Mouse (Mus musculus) heart, embryonic 14.5 days (tissue): ENCODE data around the gene Jagn1. TPM values are rescaled to one million over a fixed set of nuclear protein-coding genes. Genes with fewer than 3 reads are reported as not detected.

ENCODE experiments used
- ATAC-seq: fragments of 200-750 bp; cut with Nextera tagmentation; 2 replicates; pipeline ENCODE4 v1.8.0; 2017; ENCODE audit warnings: low read depth, moderate TSS enrichment; ENCODE audit not compliant: insufficient number of reproducible peaks, insufficient read depth, low FRiP score
- H3K27ac ChIP-seq, 2 experiments: fragments of 200-500 bp in 1 of 2; fragments of 300-500 bp in 1 of 2; sonication (generic) in 1 of 2; replicated peaks in 1 of 2; 2 replicates each; pipeline ENCODE4 v1.5.1; 2012 to 2014; ENCODE audit warnings: low read depth in 2 of 2, low read length in 2 of 2, control low read depth in 1 of 2, mild to moderate bottlenecking in 1 of 2, mixed read lengths in 1 of 2; ENCODE audit not compliant: control insufficient read depth in 1 of 2, insufficient read depth in 1 of 2
- H3K27me3 ChIP-seq: fragments of 300-500 bp; sonication (generic); 2 replicates; pipeline ENCODE4 v1.6.1; 2014; ENCODE audit warnings: mild to moderate bottlenecking, low read length, control low read depth; ENCODE audit not compliant: control insufficient read depth, insufficient read depth
- H3K36me3 ChIP-seq: fragments of 300-500 bp; sonication (generic); 2 replicates; pipeline ENCODE4 v1.6.1; 2014; ENCODE audit warnings: mild to moderate bottlenecking, control low read depth, low read length, mixed read lengths; ENCODE audit not compliant: control insufficient read depth, insufficient read depth
- H3K4me1 ChIP-seq, 2 experiments: fragments of 200-500 bp in 1 of 2; fragments of 300-500 bp in 1 of 2; sonication (generic) in 1 of 2; 2 replicates each; pipeline ENCODE4 v1.6.1; 2012 to 2014; ENCODE audit warnings: low read length in 2 of 2, control low read depth in 1 of 2, mixed read lengths in 1 of 2; ENCODE audit not compliant: control insufficient read depth in 2 of 2, insufficient read depth in 2 of 2
- H3K4me2 ChIP-seq: fragments of 300-500 bp; sonication (generic); 2 replicates; pipeline ENCODE4 v1.6.1; 2014; ENCODE audit warnings: mild to moderate bottlenecking, low read length
- H3K4me3 ChIP-seq, 2 experiments: fragments of 200-500 bp in 1 of 2; fragments of 300-500 bp in 1 of 2; sonication (generic) in 1 of 2; 2 replicates each; pipeline ENCODE4 v1.5.1; 2012 to 2014; ENCODE audit warnings: low read length in 2 of 2, mild to moderate bottlenecking in 2 of 2, control low read depth in 1 of 2, low read depth in 1 of 2, moderate library complexity in 1 of 2; ENCODE audit not compliant: control insufficient read depth in 1 of 2, insufficient read depth in 1 of 2
- H3K9ac ChIP-seq: fragments of 300-500 bp; sonication (generic); 2 replicates; pipeline ENCODE4 v1.6.1; 2014; ENCODE audit warnings: mild to moderate bottlenecking, low read length
- H3K9me3 ChIP-seq: fragments of 300-500 bp; sonication (generic); 2 replicates; pipeline ENCODE4 v1.6.1; 2016; ENCODE audit warnings: low read length, control low read depth; ENCODE audit not compliant: control insufficient read depth
- whole genome bisulfite sequencing: fragments of 180-500 bp; shearing (Covaris S2); extraction: QIAGEN DNeasy Blood & Tissue Kit; methylation state at CpG from one replicate; pipeline ENCODE4 v1.1.7; 2014; 5-methylcytosine and 5-hydroxymethylcytosine counted together
- polyA plus RNA-seq: library from polyadenylated mRNA; unstranded; fragments of >200 nt; fragmentation: Nextera tagmentation; extraction: Ambion mirVana; gene quantifications from 2 replicates; pipeline ENCODE4 v1.2.1, GENCODE M21; 2014

Jagn1 gene
- polyA plus RNA-seq, 1 experiment from 2014 or later, result 54.2 TPM

DNA sequence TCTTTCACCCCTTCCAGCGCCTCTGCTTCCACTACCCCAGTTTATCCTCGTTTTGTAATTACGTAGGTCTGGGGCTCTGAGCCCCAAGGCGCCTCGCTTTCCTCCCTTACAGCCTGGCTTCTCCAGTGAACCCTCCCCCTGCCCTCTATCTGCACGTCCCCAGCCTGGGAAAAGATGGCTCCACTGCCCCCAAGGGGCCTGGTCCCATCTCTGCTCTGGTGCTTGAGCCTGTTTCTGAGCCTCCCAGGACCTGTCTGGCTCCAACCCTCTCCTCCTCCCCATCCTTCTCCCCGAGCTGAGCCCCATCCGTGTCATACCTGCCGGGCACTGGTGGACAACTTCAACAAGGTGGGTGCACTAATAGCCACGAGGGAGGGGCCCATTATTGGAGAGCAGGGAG lies 41.4 kb downstream of the Jagn1 start:
- 0 out of 2 replicates have a peak, but pooled peaks have one; percentile 18 for ATAC-seq
- peak overlapping the region; percentile 70 to 86 for H3K27ac ChIP-seq
- H3K9ac ChIP-seq, result peak overlapping the region; percentile 78
- H3K9me3 ChIP-seq, result no peaks in the 10 kb centered on the region
- H3K4me1 ChIP-seq, result peaks cover 16 to 27% of the 10 kb centered on the region in 2 experiments
- 9% methylated on average over 10 of the region's 10 CpGs for WGBS
- H3K36me3 ChIP-seq, result peaks cover 20% of the 10 kb centered on the region
- peaks cover 4% of the 10 kb centered on the region; the same call in 1 of the 2 replicates for H3K27me3 ChIP-seq
- H3K4me2 ChIP-seq, result peak overlapping the region; percentile 79
- peak overlapping the region; percentile 60 to 69 for H3K4me3 ChIP-seq

GRCm38 (mm10) chr6:113487125-113487576 lies 44.8 kb downstream of the Jagn1 start:
- WGBS, result 68% methylated on average over 7 of the region's 7 CpGs
- H3K4me2 ChIP-seq, result no peak overlapping the region
- peaks cover 55% of the 10 kb centered on the region for H3K36me3 ChIP-seq
- H3K9ac ChIP-seq, result no peak overlapping the region
- H3K27ac ChIP-seq, result no peak overlapping the region
- H3K4me3 ChIP-seq, result no peak overlapping the region
- ATAC-seq, result no peak
- H3K4me1 ChIP-seq, result peaks cover 9 to 10% of the 10 kb centered on the region in 2 experiments
- H3K9me3 ChIP-seq, result no peaks in the 10 kb centered on the region
- H3K27me3 ChIP-seq, result no peaks in the 10 kb centered on the region

- H3K4me1 ChIP-seq, result peaks cover under 1 to 6% of the 10 kb centered on the region in 2 experiments; a peak in 3 of 4 replicates
- peaks cover 63% of the 10 kb centered on the region for H3K36me3 ChIP-seq
Observed at GRCm38 (mm10) chr6:113489410-113489809, 47.0 kb downstream of the Jagn1 start.

GRCm38 (mm10) chr6:113492101-113492864 lies 49.9 kb downstream of the Jagn1 start:
- Histone ChIP-seq H3K27me3 (peaks cover 23% of the 10 kb centered on the region), H3K4me3 (no peak overlapping the region), H3K27ac (no peak overlapping the region), H3K36me3 (peaks cover 56% of the 10 kb centered on the region), H3K4me1 (peaks cover 8 to 11% of the 10 kb centered on the region in 2 experiments; a peak in 3 of 4 replicates), H3K9me3 (no peaks in the 10 kb centered on the region), H3K4me2 (no peak overlapping the region), H3K9ac (no peak overlapping the region)
- 69% methylated on average over 24 of the region's 24 CpGs for WGBS
- no peak for ATAC-seq

More at GRCm38 (mm10) chr6:113489410-113489809, 47.0 kb downstream of the Jagn1 start:
- Histone ChIP-seq H3K27me3 (no peaks in the 10 kb centered on the region), H3K27ac (no peak overlapping the region), H3K9me3 (no peaks in the 10 kb centered on the region), H3K4me2 (no peak overlapping the region), H3K4me3 (no peak overlapping the region), H3K9ac (no peak overlapping the region)
- no peak for ATAC-seq
- 89% methylated on average over 14 of the region's 14 CpGs for WGBS

GRCm38 (mm10) chr6:113494258-113494788 lies 52.0 kb downstream of the Jagn1 start:
- Histone ChIP-seq H3K4me3 (peak overlapping the region; percentile 41 to 43), H3K36me3 (peaks cover 37% of the 10 kb centered on the region), H3K9me3 (no peaks in the 10 kb centered on the region), H3K4me2 (peak overlapping the region; percentile 77), H3K27me3 (peaks cover 23% of the 10 kb centered on the region), H3K9ac (peak overlapping the region; percentile 64), H3K27ac (no peak overlapping the region; a peak in 1 of 4 replicates), H3K4me1 (peaks cover 8 to 11% of the 10 kb centered on the region in 2 experiments; a peak in 3 of 4 replicates)
- under 1% methylated on average over 54 of the region's 54 CpGs for WGBS
- peak; percentile 62 for ATAC-seq

- H3K4me1 ChIP-seq, result peaks cover 8 to 11% of the 10 kb centered on the region in 2 experiments; a peak in 3 of 4 replicates
- WGBS, result 22% methylated on average over 28 of the region's 28 CpGs
- H3K4me2 ChIP-seq, result peak overlapping the region; percentile 77
- peak overlapping the region; percentile 41 to 43 for H3K4me3 ChIP-seq
- no peaks in the 10 kb centered on the region for H3K9me3 ChIP-seq
- ATAC-seq, result no peak
- H3K27me3 ChIP-seq, result peaks cover 30% of the 10 kb centered on the region
- peak overlapping the region; percentile 64 for H3K9ac ChIP-seq
- peaks cover 28% of the 10 kb centered on the region for H3K36me3 ChIP-seq
- no peak overlapping the region for H3K27ac ChIP-seq
Observed at GRCm38 (mm10) chr6:113495071-113495675, 52.8 kb downstream of the Jagn1 start.
